Mouse (Mus musculus): ENCODE measurements at regions not wholly inside any gene's neighbourhood (a gene's known extent, or its start where the extent isn't known, plus 50 kb on each side); places are given as distances from the start of the nearest gene placed in this dataset.

GRCm38 (mm10) chr6:147954967-147955830 lies 91.9 kb upstream of the Far2 start:
- Histone ChIP-seq H3K27me3 (ENCODE audit: low read depth, poor library complexity, severe bottlenecking) (no peaks in the 10 kb centered on the region), H3K4me1 (no peaks in the 10 kb centered on the region), H3K36me3 (no peaks in the 10 kb centered on the region), H3K4me3 (no peak overlapping the region), H3K27ac (replicated peaks) (no peak overlapping the region), H3K9me3 (replicated peaks) (no peaks in the 10 kb centered on the region)
- no peak for DNase-seq (ENCODE audit: low spot score)
- 73% methylated on average over 7 of the region's 7 CpGs for WGBS

DNA sequence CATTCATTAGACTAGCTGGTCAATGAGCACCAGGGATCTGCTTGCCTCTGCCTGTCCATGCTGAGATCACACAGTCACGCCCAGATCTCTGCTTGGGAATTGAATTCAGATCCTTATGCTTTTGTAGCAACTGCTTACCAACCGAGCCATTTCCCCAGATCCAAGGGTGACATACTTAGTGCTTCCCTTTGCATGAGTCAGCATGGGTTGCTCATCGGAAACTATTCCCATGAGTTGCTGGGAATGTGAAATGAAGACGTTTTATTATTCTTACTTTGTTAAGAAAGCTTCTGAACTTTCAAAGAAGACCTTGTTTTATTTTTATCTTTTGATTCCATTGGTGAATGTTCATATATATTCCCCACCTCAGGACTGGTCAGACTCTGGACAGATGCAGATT lies 82.3 kb upstream of the Far2 start:
- no peak overlapping the region for H3K4me3 ChIP-seq
- H3K27me3 ChIP-seq (ENCODE audit: low read depth, poor library complexity, severe bottlenecking), result no peaks in the 10 kb centered on the region
- H3K9me3 ChIP-seq (replicated peaks), result no peaks in the 10 kb centered on the region
- no peak overlapping the region for H3K27ac ChIP-seq (replicated peaks)
- DNase-seq (ENCODE audit: low spot score), result no peak
- H3K36me3 ChIP-seq, result no peaks in the 10 kb centered on the region
- no peaks in the 10 kb centered on the region for H3K4me1 ChIP-seq
- WGBS, result 90% methylated on average over 4 of the region's 4 CpGs

GRCm38 (mm10) chr6:147970162-147970608 lies 76.9 kb upstream of the Far2 start:
- Histone ChIP-seq H3K9me3 (replicated peaks) (no peaks in the 10 kb centered on the region), H3K4me3 (no peak overlapping the region), H3K27ac (replicated peaks) (no peak overlapping the region), H3K4me1 (no peaks in the 10 kb centered on the region), H3K36me3 (no peaks in the 10 kb centered on the region), H3K27me3 (ENCODE audit: low read depth, poor library complexity, severe bottlenecking) (no peaks in the 10 kb centered on the region)
- WGBS, result 93% methylated on average over 2 of the region's 2 CpGs
- no peak for DNase-seq (ENCODE audit: low spot score)

GRCm38 (mm10) chr6:147972552-147972951 lies 74.5 kb upstream of the Far2 start:
- Histone ChIP-seq H3K9me3 (replicated peaks) (no peaks in the 10 kb centered on the region), H3K27ac (replicated peaks) (no peak overlapping the region), H3K4me3 (no peak overlapping the region), H3K36me3 (no peaks in the 10 kb centered on the region), H3K4me1 (no peaks in the 10 kb centered on the region), H3K27me3 (ENCODE audit: low read depth, poor library complexity, severe bottlenecking) (no peaks in the 10 kb centered on the region)
- 62% methylated on average over 1 of the region's 1 CpGs for WGBS
- DNase-seq (ENCODE audit: low spot score), result no peak

DNA sequence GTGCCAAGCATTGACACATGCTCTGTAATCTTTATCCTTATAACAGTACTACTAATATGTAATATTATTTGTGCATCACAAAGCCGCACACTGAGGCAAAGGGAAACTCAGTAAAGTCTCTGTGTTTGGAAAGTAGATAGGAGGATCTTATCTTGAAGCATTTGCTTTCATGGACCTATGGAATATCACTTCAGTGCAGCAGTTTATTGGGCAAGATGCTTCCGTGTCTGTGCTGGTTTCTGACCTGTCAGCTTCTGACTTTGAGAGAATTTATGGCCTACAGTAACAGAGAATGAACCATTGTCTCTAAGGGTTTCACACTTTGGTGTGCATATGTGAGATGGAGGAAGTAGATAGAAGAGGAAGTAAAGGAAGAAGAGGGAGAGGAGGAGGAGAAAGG lies 74.0 kb upstream of the Far2 start:
- Histone ChIP-seq H3K36me3 (no peaks in the 10 kb centered on the region), H3K9me3 (replicated peaks) (no peaks in the 10 kb centered on the region), H3K27ac (replicated peaks) (no peak overlapping the region), H3K4me3 (no peak overlapping the region), H3K27me3 (ENCODE audit: low read depth, poor library complexity, severe bottlenecking) (no peaks in the 10 kb centered on the region), H3K4me1 (no peaks in the 10 kb centered on the region)
- 84% methylated on average over 2 of the region's 2 CpGs for WGBS
- DNase-seq (ENCODE audit: low spot score), result no peak

GRCm38 (mm10) chr6:147975917-147976316 lies 71.1 kb upstream of the Far2 start:
- DNase-seq (ENCODE audit: low spot score), result no peak
- no peaks in the 10 kb centered on the region for H3K4me1 ChIP-seq
- H3K27me3 ChIP-seq (ENCODE audit: low read depth, poor library complexity, severe bottlenecking), result no peaks in the 10 kb centered on the region
- no peaks in the 10 kb centered on the region for H3K36me3 ChIP-seq
- WGBS, result 91% methylated on average over 1 of the region's 1 CpGs
- H3K27ac ChIP-seq (replicated peaks), result no peak overlapping the region
- no peaks in the 10 kb centered on the region for H3K9me3 ChIP-seq (replicated peaks)
- H3K4me3 ChIP-seq, result no peak overlapping the region

- Histone ChIP-seq H3K9me3 (replicated peaks) (no peaks in the 10 kb centered on the region), H3K4me3 (no peak overlapping the region), H3K27me3 (ENCODE audit: low read depth, poor library complexity, severe bottlenecking) (no peaks in the 10 kb centered on the region), H3K27ac (replicated peaks) (no peak overlapping the region), H3K4me1 (no peaks in the 10 kb centered on the region), H3K36me3 (no peaks in the 10 kb centered on the region)
- DNase-seq (ENCODE audit: low spot score), result no peak
- WGBS, result 85% methylated on average over 4 of the region's 4 CpGs
These were observed 57.7 kb upstream of the Far2 start for GRCm38 (mm10) chr6:147989381-147989780.

Measured in midbrain, embryonic 10.5 days (tissue).